Mouse (Mus musculus) heart, adult 2 months (tissue): ENCODE results near the gene Fam222a.

Experiments used
- CTCF ChIP-seq: fragments of 200-600 bp; IDR thresholded peaks from 2 replicates; pipeline ENCODE4 v1.8.1; 2022; ENCODE audit warnings: antibody characterized with exemption, mild to moderate bottlenecking, moderate library complexity
- POLR2A ChIP-seq: fragments of 200-500 bp; IDR thresholded peaks from 2 replicates; pipeline ENCODE4 v1.6.1; 2011; ENCODE audit warnings: mild to moderate bottlenecking, low read depth, low read length, control low read depth; ENCODE audit not compliant: insufficient read depth

DNA sequence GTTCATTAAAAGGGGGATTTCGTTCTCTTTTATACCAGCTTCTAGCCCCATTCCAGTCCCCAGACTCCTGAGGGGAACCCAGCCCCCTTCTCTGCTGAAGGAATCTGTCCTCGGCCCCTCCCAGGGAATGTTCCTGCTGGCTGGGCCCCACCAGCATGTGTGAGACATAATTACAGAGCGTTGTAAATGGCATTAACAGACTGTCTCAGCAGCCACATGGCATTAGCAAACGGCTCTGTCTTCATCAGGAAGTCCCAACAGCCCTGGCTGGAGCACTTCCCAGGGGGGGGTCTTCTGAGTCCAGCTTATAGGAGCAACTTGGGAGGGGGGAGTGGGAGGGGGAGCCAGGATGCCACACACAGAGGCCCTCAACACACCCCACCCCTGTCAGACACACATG is 29.1 kb upstream of the Fam222a start:
- TF ChIP-seq POLR2A: no peak
- no peak for TF ChIP-seq CTCF
